Mouse (Mus musculus) heart, postnatal 36 days (tissue): ENCODE measurements around the gene Gm21258. TPM values are rescaled to one million over a fixed set of nuclear protein-coding genes. Genes with fewer than 3 reads are reported as not detected.
"Not testable (repeated sequence)": the region's sequence is repeated elsewhere in the genome, so short reads cannot be mapped to it uniquely, and the experiment has no call there.

Experiments used
- DNase-seq, 2 experiments: peaks; one replicate each; pipeline ENCODE4 v3.0.0; 2021 to 2022
- intact Hi-C: fragments of 180-260 bp; cut with DNase I; formaldehyde crosslinking; loops from one replicate; pipeline ENCODE4 v1.15.1; 2025
- total RNA-seq, 2 experiments: library from RNA; stranded (reverse); gene quantifications; 2 replicates each; pipeline ENCODE4 v1.2.3; 2021

Gm21258 gene
- total RNA-seq, result not detected

DNA sequence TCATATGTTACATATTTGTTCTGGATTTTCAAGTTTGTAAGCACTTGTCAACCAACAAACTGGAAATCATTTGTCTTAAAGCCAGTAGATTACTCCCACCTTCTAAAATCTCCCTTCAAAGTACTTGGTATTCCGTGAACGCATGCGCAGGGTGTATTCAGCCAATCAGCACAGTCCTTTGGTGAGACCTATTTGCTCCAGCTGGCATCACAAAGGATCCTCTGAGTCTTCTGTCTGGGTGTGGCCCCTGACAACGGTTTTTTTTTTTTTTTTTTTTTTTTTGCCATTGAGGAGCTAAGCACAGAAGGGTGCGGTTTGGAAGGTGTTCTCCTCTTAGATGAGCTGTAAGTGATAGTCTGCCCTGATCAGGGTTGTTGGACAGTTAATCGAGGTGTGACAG, at the start of gene Gm21258:
Gene Gm21258, plus strand, starts transcription at position 301 of the 400 bp plus-strand sequence.
- intact Hi-C loops, DNase-seq: not testable (repeated sequence)
